Mouse (Mus musculus) heart, embryonic 16.5 days (tissue): ENCODE measurements at regions not wholly inside any gene's neighbourhood (a gene's known extent, or its start where the extent isn't known, plus 50 kb on each side); places are given as distances from the start of the nearest gene placed in this dataset.

Experiments used
- ATAC-seq: fragments of 200-750 bp; cut with Nextera tagmentation; replicated peaks from 2 replicates; pipeline ENCODE4 v1.8.0; 2017; ENCODE audit warnings: moderate number of reproducible peaks; ENCODE audit not compliant: insufficient read depth, low FRiP score; ENCODE audit errors: extremely low read depth
- H3K27ac ChIP-seq: fragments of 300-500 bp; sonication (generic); 2 replicates; pipeline ENCODE4 v1.5.1; 2014; ENCODE audit warnings: mild to moderate bottlenecking, low read length, control low read depth, moderate library complexity
- H3K27me3 ChIP-seq: fragments of 300-500 bp; sonication (generic); 2 replicates; pipeline ENCODE4 v1.6.1; 2014; ENCODE audit warnings: low read length, mixed read lengths; ENCODE audit not compliant: control insufficient read depth, insufficient read depth
- H3K36me3 ChIP-seq: fragments of 300-500 bp; sonication (generic); 2 replicates; pipeline ENCODE4 v1.6.1; 2014; ENCODE audit not compliant: control insufficient read depth, insufficient read depth
- H3K4me1 ChIP-seq: fragments of 300-500 bp; sonication (generic); 2 replicates; pipeline ENCODE4 v1.6.1; 2014; ENCODE audit warnings: low read length, mixed read lengths; ENCODE audit not compliant: control insufficient read depth, insufficient read depth
- H3K4me2 ChIP-seq: fragments of 300-500 bp; sonication (generic); 2 replicates; pipeline ENCODE4 v1.6.1; 2014; ENCODE audit warnings: low read depth, mild to moderate bottlenecking, control low read depth, low read length
- H3K4me3 ChIP-seq: fragments of 300-500 bp; sonication (generic); 2 replicates; pipeline ENCODE4 v1.5.1; 2014; ENCODE audit warnings: mild to moderate bottlenecking, control low read depth, low read length
- H3K9ac ChIP-seq: fragments of 300-500 bp; sonication (generic); 2 replicates; pipeline ENCODE4 v1.6.1; 2014; ENCODE audit warnings: low read length, control low read depth
- H3K9me3 ChIP-seq: fragments of 300-500 bp; sonication (generic); replicated peaks from 2 replicates; pipeline ENCODE4 v1.6.1; 2016; ENCODE audit warnings: low read length; ENCODE audit not compliant: control insufficient read depth
- WGBS: fragments of 180-500 bp; shearing (Covaris S2); extraction: QIAGEN DNeasy Blood & Tissue Kit; methylation state at CpG from one replicate; pipeline ENCODE4 v1.1.7; 2014; 5-methylcytosine and 5-hydroxymethylcytosine counted together

- H3K4me2 ChIP-seq, result peak overlapping the region; percentile 69
- under 1% methylated on average over 9 of the region's 9 CpGs for WGBS
- H3K9me3 ChIP-seq, result no peaks in the 10 kb centered on the region
- H3K9ac ChIP-seq, result peak overlapping the region; percentile 85
- 0 out of 2 replicates have a peak, but pooled peaks cover 8% of the 10 kb centered on the region for H3K27me3 ChIP-seq
- H3K27ac ChIP-seq, result peak overlapping the region; percentile 81; the same call in 1 of the 2 replicates
- H3K4me1 ChIP-seq, result peaks cover 10% of the 10 kb centered on the region; the same call in 1 of the 2 replicates
- H3K4me3 ChIP-seq, result peak overlapping the region; percentile 83
- ATAC-seq, result no peak
- H3K36me3 ChIP-seq, result no peaks in the 10 kb centered on the region
These were observed 156.1 kb upstream of the Smim15 start for GRCm38 (mm10) chr13:107888231-107888555.

GRCm38 (mm10) chr13:107887366-107888230 lies 156.6 kb upstream of the Smim15 start:
- Histone ChIP-seq H3K9ac (peak overlapping the region; percentile 85), H3K4me2 (peak overlapping the region; percentile 69), H3K4me3 (peak overlapping the region; percentile 83), H3K4me1 (peaks cover 10% of the 10 kb centered on the region; the same call in 1 of the 2 replicates), H3K9me3 (no peaks in the 10 kb centered on the region), H3K27me3 (0 out of 2 replicates have a peak, but pooled peaks cover 4% of the 10 kb centered on the region), H3K27ac (no peak overlapping the region), H3K36me3 (no peaks in the 10 kb centered on the region)
- WGBS, result 8% methylated on average over 16 of the region's 16 CpGs
- ATAC-seq, result no peak

GRCm38 (mm10) chr13:107884836-107885235 lies 159.4 kb upstream of the Smim15 start:
- WGBS, result 92% methylated on average over 3 of the region's 3 CpGs
- Histone ChIP-seq H3K4me1 (peaks cover 8% of the 10 kb centered on the region), H3K9ac (no peak overlapping the region)

GRCm38 (mm10) chr13:107882337-107882736 lies 161.9 kb upstream of the Smim15 start:
- 80% methylated on average over 5 of the region's 5 CpGs for WGBS
- no peak for ATAC-seq
- 0 out of 2 replicates have a peak, but pooled peaks cover 4% of the 10 kb centered on the region for H3K36me3 ChIP-seq

More at GRCm38 (mm10) chr13:107884836-107885235, 159.4 kb upstream of the Smim15 start:
- H3K36me3 ChIP-seq, result 0 out of 2 replicates have a peak, but pooled peaks cover 4% of the 10 kb centered on the region
- H3K4me2 ChIP-seq, result no peak overlapping the region
- H3K27me3 ChIP-seq, result no peaks in the 10 kb centered on the region
- no peak for ATAC-seq
- no peak overlapping the region for H3K4me3 ChIP-seq
- H3K9me3 ChIP-seq, result peaks cover 5% of the 10 kb centered on the region
- no peak overlapping the region for H3K27ac ChIP-seq

GRCm38 (mm10) chr13:107880551-107880950 lies 163.7 kb upstream of the Smim15 start:
- ATAC-seq, result no peak
- H3K27ac ChIP-seq, result no peak overlapping the region

More at GRCm38 (mm10) chr13:107882337-107882736, 161.9 kb upstream of the Smim15 start:
- peaks cover 8% of the 10 kb centered on the region for H3K4me1 ChIP-seq
- no peak overlapping the region for H3K4me2 ChIP-seq
- no peak overlapping the region for H3K4me3 ChIP-seq
- H3K27ac ChIP-seq, result no peak overlapping the region
- H3K9me3 ChIP-seq, result peaks cover 5% of the 10 kb centered on the region
- H3K9ac ChIP-seq, result no peak overlapping the region
- no peaks in the 10 kb centered on the region for H3K27me3 ChIP-seq

GRCm38 (mm10) chr13:107879535-107879934 lies 164.7 kb upstream of the Smim15 start:
- Histone ChIP-seq H3K36me3 (0 out of 2 replicates have a peak, but pooled peaks cover 4% of the 10 kb centered on the region), H3K4me2 (peak overlapping the region; percentile 9; the same call in 1 of the 2 replicates), H3K9me3 (peaks cover 5% of the 10 kb centered on the region), H3K27me3 (no peaks in the 10 kb centered on the region), H3K27ac (no peak overlapping the region), H3K4me1 (peaks cover 5% of the 10 kb centered on the region), H3K4me3 (no peak overlapping the region), H3K9ac (no peak overlapping the region)
- WGBS, result 31% methylated on average over 7 of the region's 8 CpGs
- peak; percentile 58 for ATAC-seq

More at GRCm38 (mm10) chr13:107880551-107880950, 163.7 kb upstream of the Smim15 start:
- Histone ChIP-seq H3K4me2 (no peak overlapping the region), H3K9ac (no peak overlapping the region), H3K9me3 (peaks cover 5% of the 10 kb centered on the region), H3K4me3 (no peak overlapping the region), H3K27me3 (no peaks in the 10 kb centered on the region), H3K4me1 (peaks cover 5% of the 10 kb centered on the region), H3K36me3 (0 out of 2 replicates have a peak, but pooled peaks cover 4% of the 10 kb centered on the region)
- WGBS, result 97% methylated on average over 2 of the region's 2 CpGs

GRCm38 (mm10) chr13:107878980-107879379 lies 165.3 kb upstream of the Smim15 start:
- no peak overlapping the region for H3K9ac ChIP-seq
- peaks cover 5% of the 10 kb centered on the region for H3K4me1 ChIP-seq
- H3K4me3 ChIP-seq, result no peak overlapping the region
- no peak for ATAC-seq
- H3K9me3 ChIP-seq, result peaks cover 5% of the 10 kb centered on the region
- H3K36me3 ChIP-seq, result 0 out of 2 replicates have a peak, but pooled peaks cover 4% of the 10 kb centered on the region
- 67% methylated on average over 3 of the region's 3 CpGs for WGBS
- H3K27me3 ChIP-seq, result no peaks in the 10 kb centered on the region
- H3K4me2 ChIP-seq, result no peak overlapping the region
- no peak overlapping the region for H3K27ac ChIP-seq

GRCm38 (mm10) chr13:107873244-107873667 lies 171.0 kb upstream of the Smim15 start:
- no peaks in the 10 kb centered on the region for H3K36me3 ChIP-seq
- no peak overlapping the region for H3K4me2 ChIP-seq
- H3K9ac ChIP-seq, result no peak overlapping the region
- H3K9me3 ChIP-seq, result no peaks in the 10 kb centered on the region
- no peak overlapping the region for H3K27ac ChIP-seq
- ATAC-seq, result no peak
- WGBS, result 31% methylated on average over 2 of the region's 2 CpGs
- no peak overlapping the region for H3K4me3 ChIP-seq
- no peaks in the 10 kb centered on the region for H3K4me1 ChIP-seq
- no peaks in the 10 kb centered on the region for H3K27me3 ChIP-seq

- Histone ChIP-seq H3K36me3 (no peaks in the 10 kb centered on the region), H3K27ac (no peak overlapping the region), H3K4me3 (no peak overlapping the region), H3K4me1 (no peaks in the 10 kb centered on the region), H3K4me2 (no peak overlapping the region), H3K9me3 (no peaks in the 10 kb centered on the region), H3K9ac (no peak overlapping the region), H3K27me3 (no peaks in the 10 kb centered on the region)
- 71% methylated on average over 8 of the region's 8 CpGs for WGBS
- no peak for ATAC-seq
These were observed 171.7 kb upstream of the Smim15 start for GRCm38 (mm10) chr13:107872574-107872973.
